Mouse (Mus musculus): ENCODE measurements around the gene Trp53. TPM values are rescaled to one million over a fixed set of nuclear protein-coding genes. Genes with fewer than 3 reads are reported as not detected.
"Not testable (repeated sequence)": the region's sequence is repeated elsewhere in the genome, so short reads cannot be mapped to it uniquely, and the experiment has no call there.

Trp53 gene
- polyA plus RNA-seq, 1 experiment from 2014 or later, result 161 TPM

- WGBS, result 62% methylated on average over 2 of the region's 2 CpGs
- no peaks in the 10 kb centered on the region for H3K9me3 ChIP-seq
- H3K4me3 ChIP-seq, result peak overlapping the region; percentile 79
- H3K36me3 ChIP-seq, result 0 out of 2 replicates have a peak, but pooled peaks cover 3% of the 10 kb centered on the region
- H3K27me3 ChIP-seq (ENCODE audit: insufficient read depth, poor library complexity, severe bottlenecking), result 0 out of 2 replicates have a peak, but pooled peaks cover 4% of the 10 kb centered on the region
- H3K27ac ChIP-seq, result peak overlapping the region; percentile 80
- H3K4me1 ChIP-seq, result peaks cover 53% of the 10 kb centered on the region
- DNase-seq (ENCODE audit: low spot score), result no peak
These were observed 26.3 kb downstream of the Trp53 start for GRCm38 (mm10) chr11:69606491-69606795.

GRCm38 (mm10) chr11:69606832-69607231 lies 26.7 kb downstream of the Trp53 start:
- Histone ChIP-seq H3K4me3 (no peak overlapping the region), H3K27ac (no peak overlapping the region), H3K27me3 (ENCODE audit: insufficient read depth, poor library complexity, severe bottlenecking) (0 out of 2 replicates have a peak, but pooled peaks cover 4% of the 10 kb centered on the region), H3K9me3 (no peaks in the 10 kb centered on the region), H3K36me3 (no peaks in the 10 kb centered on the region), H3K4me1 (peaks cover 49% of the 10 kb centered on the region)
- DNase-seq (ENCODE audit: low spot score), result no peak
- WGBS, result 77% methylated on average over 2 of the region's 2 CpGs

GRCm38 (mm10) chr11:69608525-69608924 lies 28.4 kb downstream of the Trp53 start:
- H3K36me3 ChIP-seq, result no peaks in the 10 kb centered on the region
- H3K27ac ChIP-seq, result no peak overlapping the region
- H3K9me3 ChIP-seq, result no peaks in the 10 kb centered on the region
- H3K4me1 ChIP-seq, result peaks cover 38% of the 10 kb centered on the region
- DNase-seq (ENCODE audit: low spot score), result no peak
- H3K4me3 ChIP-seq, result no peak overlapping the region
- WGBS, result 76% methylated on average over 3 of the region's 3 CpGs
- 0 out of 2 replicates have a peak, but pooled peaks cover 4% of the 10 kb centered on the region for H3K27me3 ChIP-seq (ENCODE audit: insufficient read depth, poor library complexity, severe bottlenecking)

GRCm38 (mm10) chr11:69609416-69609815 lies 29.3 kb downstream of the Trp53 start:
- WGBS, result 48% methylated on average over 7 of the region's 7 CpGs
- Histone ChIP-seq H3K9me3 (no peaks in the 10 kb centered on the region), H3K4me1 (peaks cover 32% of the 10 kb centered on the region), H3K36me3 (no peaks in the 10 kb centered on the region), H3K27ac (no peak overlapping the region), H3K4me3 (no peak overlapping the region), H3K27me3 (ENCODE audit: insufficient read depth, poor library complexity, severe bottlenecking) (0 out of 2 replicates have a peak, but pooled peaks cover 4% of the 10 kb centered on the region)
- no peak for DNase-seq (ENCODE audit: low spot score)

- no peaks in the 10 kb centered on the region for H3K9me3 ChIP-seq
- 41% methylated on average over 4 of the region's 4 CpGs for whole genome bisulfite sequencing
- H3K4me1 ChIP-seq, result peaks cover 18% of the 10 kb centered on the region
- H3K27ac ChIP-seq, result no peak overlapping the region
- no peak overlapping the region for H3K4me3 ChIP-seq
- no peaks in the 10 kb centered on the region for H3K36me3 ChIP-seq
- no peak for DNase-seq (ENCODE audit: low spot score)
- 0 out of 2 replicates have a peak, but pooled peaks cover 11% of the 10 kb centered on the region for H3K27me3 ChIP-seq (ENCODE audit: insufficient read depth, poor library complexity, severe bottlenecking)
These were observed 30.7 kb downstream of the Trp53 start for GRCm38 (mm10) chr11:69610899-69611298.

- H3K27ac ChIP-seq, result peak overlapping the region; percentile 77
- DNase-seq (ENCODE audit: low spot score), result peak; percentile 91
- no peaks in the 10 kb centered on the region for H3K9me3 ChIP-seq
- H3K27me3 ChIP-seq (ENCODE audit: insufficient read depth, poor library complexity, severe bottlenecking), result peaks cover 14% of the 10 kb centered on the region; the same call in 1 of the 2 replicates
- H3K36me3 ChIP-seq, result no peaks in the 10 kb centered on the region
- H3K4me3 ChIP-seq, result peak overlapping the region; percentile 41
- peaks cover 28% of the 10 kb centered on the region for H3K4me1 ChIP-seq
- WGBS, result 9% methylated on average over 19 of the region's 19 CpGs
These were observed 33.5 kb downstream of the Trp53 start for GRCm38 (mm10) chr11:69613553-69614256.

DNA sequence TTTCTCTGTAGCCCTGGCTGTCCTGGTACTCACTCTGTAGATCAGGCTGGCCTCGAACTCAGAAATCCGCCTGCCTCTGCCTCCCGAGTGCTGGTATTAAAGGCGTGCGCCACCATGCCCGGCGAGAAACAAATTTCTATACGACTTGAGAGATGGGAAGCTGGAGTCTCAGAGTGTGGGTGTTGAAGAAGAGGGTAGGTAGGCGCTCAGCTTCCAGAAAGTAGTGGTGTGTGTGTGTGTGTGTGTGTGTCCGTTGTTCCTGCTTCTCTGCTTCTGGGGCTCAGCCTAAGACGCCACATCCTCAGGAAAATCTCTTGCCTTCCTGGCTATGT lies 34.1 kb downstream of the Trp53 start:
- DNase-seq (ENCODE audit: low spot score); H3K36me3 ChIP-seq; H3K27ac ChIP-seq; H3K9me3 ChIP-seq; H3K27me3 ChIP-seq (ENCODE audit: insufficient read depth, poor library complexity, severe bottlenecking): not testable (repeated sequence)
- WGBS, result 53% methylated on average over 11 of the region's 11 CpGs
- H3K4me1 ChIP-seq, result peaks cover 28% of the 10 kb centered on the region
- peak overlapping the region; percentile 41; the same call in 1 of the 2 replicates for H3K4me3 ChIP-seq

- no peak overlapping the region for H3K27ac ChIP-seq
- H3K9me3 ChIP-seq, result no peaks in the 10 kb centered on the region
- DNase-seq (ENCODE audit: low spot score), result no peak
- 38% methylated on average over 10 of the region's 10 CpGs for WGBS
- no peak overlapping the region for H3K4me3 ChIP-seq
- H3K36me3 ChIP-seq, result no peaks in the 10 kb centered on the region
- peaks cover 10% of the 10 kb centered on the region; the same call in 1 of the 2 replicates for H3K27me3 ChIP-seq (ENCODE audit: insufficient read depth, poor library complexity, severe bottlenecking)
- peaks cover 36% of the 10 kb centered on the region for H3K4me1 ChIP-seq
These were observed 36.6 kb downstream of the Trp53 start for GRCm38 (mm10) chr11:69616781-69617180.

- peaks cover 42% of the 10 kb centered on the region for H3K4me1 ChIP-seq
- 54% methylated on average over 5 of the region's 5 CpGs for WGBS
- H3K4me3 ChIP-seq, result no peak within 1 kb of the TSS
- H3K27me3 ChIP-seq (ENCODE audit: insufficient read depth, poor library complexity, severe bottlenecking), result peaks cover 10% of the 10 kb centered on the region; the same call in 1 of the 2 replicates
- H3K36me3 ChIP-seq, result no peaks in the 10 kb centered on the region
- DNase-seq (ENCODE audit: low spot score), result no peak
- H3K9me3 ChIP-seq, result no peaks in the 10 kb centered on the region
- H3K27ac ChIP-seq, result no peak within 1 kb of the TSS
These were observed 37.6 kb downstream of the Trp53 start, which contains the start of gene Shbg for GRCm38 (mm10) chr11:69617805-69618204. TSS of gene Shbg (minus strand) at chr11:69617905.

DNA sequence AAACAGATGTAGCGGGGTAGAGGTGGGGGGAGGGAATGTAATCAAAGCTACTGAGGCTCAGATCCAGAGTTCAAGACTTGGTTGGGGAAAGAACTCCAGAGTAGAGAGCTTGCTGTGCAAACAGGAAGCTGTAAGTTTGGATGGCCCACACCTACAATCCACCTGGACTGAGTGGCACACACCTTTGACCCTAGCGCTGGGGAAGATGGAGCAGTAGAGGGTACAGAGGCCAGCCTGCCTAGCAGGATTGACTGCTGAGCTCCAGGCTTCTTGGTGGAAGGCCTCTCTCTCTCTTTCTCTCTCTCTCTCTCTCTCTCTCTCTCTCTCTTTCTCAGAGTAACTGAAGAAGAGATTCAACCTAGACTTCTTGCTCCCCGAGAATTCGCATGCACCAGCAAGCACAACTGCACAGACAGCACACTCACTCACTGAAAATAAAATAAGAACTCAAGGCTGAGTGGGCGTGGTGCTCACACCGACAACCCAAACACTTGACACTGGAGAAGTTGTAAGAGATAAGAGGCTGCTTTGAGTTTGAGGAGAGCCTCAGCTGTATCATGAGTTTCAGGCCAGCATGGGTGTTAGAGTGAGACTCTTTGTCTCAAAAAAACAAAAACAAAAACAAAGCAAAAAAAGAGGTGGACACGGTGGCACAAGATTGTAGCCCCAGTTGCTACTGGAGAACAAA lies 40.4 kb downstream of the Trp53 start:
- H3K4me3 ChIP-seq, result no peak overlapping the region
- peaks cover 5% of the 10 kb centered on the region; the same call in 1 of the 2 replicates for H3K27me3 ChIP-seq (ENCODE audit: insufficient read depth, poor library complexity, severe bottlenecking)
- H3K36me3 ChIP-seq, result no peaks in the 10 kb centered on the region
- 66% methylated on average over 7 of the region's 7 CpGs for WGBS
- no peaks in the 10 kb centered on the region for H3K9me3 ChIP-seq
- no peak for DNase-seq (ENCODE audit: low spot score)
- H3K27ac ChIP-seq, result peak overlapping the region; percentile 93
- peaks cover 37% of the 10 kb centered on the region for H3K4me1 ChIP-seq

DNA sequence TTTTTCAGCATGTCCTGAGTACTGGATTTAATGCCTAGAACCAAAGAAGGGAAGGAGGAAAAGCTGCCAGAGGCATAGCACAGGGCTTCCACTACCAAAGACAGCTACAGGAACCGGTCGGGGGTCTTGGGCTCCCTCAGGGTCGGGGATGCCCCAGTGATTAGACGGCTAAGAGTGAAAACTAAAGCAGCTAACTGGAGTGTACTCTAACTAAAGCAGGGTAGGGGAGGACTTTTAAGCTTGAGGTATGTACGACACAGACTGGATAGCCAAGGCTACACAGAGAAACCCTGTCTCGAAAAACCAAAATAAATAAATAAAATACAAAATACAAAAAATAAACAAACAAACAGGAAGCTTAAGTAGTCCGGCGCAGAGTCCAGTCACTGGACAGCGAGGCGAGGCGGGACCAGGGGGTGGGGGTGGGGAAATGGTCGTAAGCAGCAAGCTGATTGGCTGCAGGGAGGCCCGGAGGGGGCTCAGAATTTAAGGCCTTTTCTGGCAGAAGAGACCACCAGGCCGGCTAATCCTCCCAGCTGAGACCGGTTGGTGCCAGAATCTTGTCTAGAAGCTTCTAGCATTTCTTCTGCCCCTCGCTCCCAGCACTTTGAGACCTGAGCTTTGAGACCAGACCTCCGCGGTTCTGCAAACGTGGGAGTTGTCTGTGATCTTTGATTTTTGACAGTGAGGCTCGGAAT lies 41.6 kb downstream of the Trp53 start, which contains the start of gene Sat2:
Gene Sat2 (plus strand): TSS at position 454 of the 698 bp plus-strand sequence.
- WGBS, result 3% methylated on average over 20 of the region's 20 CpGs
- H3K9me3 ChIP-seq, result no peaks in the 10 kb centered on the region

GRCm38 (mm10) chr11:69622406-69622805 lies 42.2 kb downstream of the Trp53 start:
- H3K27ac ChIP-seq, result peak overlapping the region; percentile 93
- 39% methylated on average over 6 of the region's 6 CpGs for WGBS

More for the DNA sequence above, 41.6 kb downstream of the Trp53 start, which contains the start of gene Sat2:
- Histone ChIP-seq H3K4me3 (peak within 1 kb of the TSS; percentile 74), H3K27ac (peak within 1 kb of the TSS; percentile 93), H3K4me1 (peaks cover 36% of the 10 kb centered on the region), H3K36me3 (no peaks in the 10 kb centered on the region), H3K27me3 (ENCODE audit: insufficient read depth, poor library complexity, severe bottlenecking) (peaks cover 3% of the 10 kb centered on the region; the same call in 1 of the 2 replicates)
- peak; percentile 95 for DNase-seq (ENCODE audit: low spot score)

More at GRCm38 (mm10) chr11:69622406-69622805, 42.2 kb downstream of the Trp53 start:
- H3K4me1 ChIP-seq, result peaks cover 31% of the 10 kb centered on the region
- H3K9me3 ChIP-seq, result no peaks in the 10 kb centered on the region
- H3K4me3 ChIP-seq, result peak overlapping the region; percentile 74
- DNase-seq (ENCODE audit: low spot score), result no peak
- no peaks in the 10 kb centered on the region for H3K36me3 ChIP-seq
- peaks cover 3% of the 10 kb centered on the region; the same call in 1 of the 2 replicates for H3K27me3 ChIP-seq (ENCODE audit: insufficient read depth, poor library complexity, severe bottlenecking)
